Mouse (Mus musculus): Measurements from ENCODE around the gene Tipin. TPM values are rescaled to one million over a fixed set of nuclear protein-coding genes. Genes with fewer than 3 reads are reported as not detected.

The Tipin gene
- polyA plus RNA-seq, 1 experiment from 2014 or later = 142 TPM

- Histone ChIP-seq H3K27ac (ENCODE audit: low read length) (no peak overlapping the region), H3K9me3 (ENCODE audit: control insufficient read depth, low read length) (no peaks in the 10 kb centered on the region), H3K4me2 (ENCODE audit: low read depth, low read length) (no peak overlapping the region), H3K36me3 (ENCODE audit: control insufficient read depth, insufficient read depth, low read length) (no peaks in the 10 kb centered on the region), H3K9ac (ENCODE audit: low read depth, low read length) (no peak overlapping the region), H3K4me1 (ENCODE audit: control insufficient read depth, insufficient read depth, low read length) (no peaks in the 10 kb centered on the region), H3K27me3 (replicated peaks; ENCODE audit: control insufficient read depth, insufficient read depth, low read length) (no peaks in the 10 kb centered on the region), H3K4me3 (ENCODE audit: low read length) (no peak overlapping the region)
- WGBS = 41% methylated on average over 3 of the region's 3 CpGs
- ATAC-seq = no peak
Measured at GRCm38 (mm10) chr9:64351191-64351590, 69.8 kb downstream of the Tipin start.

Other genes with a start within 250 kb of the Tipin start
- 0.15 and 0.40 TPM in 2 replicates for gene Lctl, start 164.4 kb upstream of the Tipin start, polyA plus RNA-seq (2015; fragmentation: Nextera tagmentation; extraction: Ambion mirVana)
- gene Zwilch, start 108.5 kb upstream of the Tipin start, polyA plus RNA-seq (2015; fragmentation: Nextera tagmentation; extraction: Ambion mirVana) = 17.3 and 22.0 TPM in 2 replicates
- gene Rpl4, start 108.2 kb upstream of the Tipin start, polyA plus RNA-seq (2015; fragmentation: Nextera tagmentation; extraction: Ambion mirVana) = 1,062 and 1,181 TPM in 2 replicates
- 36.2 and 36.5 TPM in 2 replicates for gene Snapc5, start 102.3 kb upstream of the Tipin start, polyA plus RNA-seq (2015; fragmentation: Nextera tagmentation; extraction: Ambion mirVana)
- 1.8 and 2.4 TPM in 2 replicates for gene Uchl4, start 46.4 kb upstream of the Tipin start, polyA plus RNA-seq (2015; fragmentation: Nextera tagmentation; extraction: Ambion mirVana)
- gene Map2k1, start 27.9 kb upstream of the Tipin start, polyA plus RNA-seq (2015; fragmentation: Nextera tagmentation; extraction: Ambion mirVana) = 97.4 and 104 TPM in 2 replicates
- 20.3 and 21.4 TPM in 2 replicates for gene Dis3l, start 59.7 kb downstream of the Tipin start, polyA plus RNA-seq (2015; fragmentation: Nextera tagmentation; extraction: Ambion mirVana)
- 0.71 and 0.76 TPM in 2 replicates for gene Megf11, start 104.0 kb downstream of the Tipin start, polyA plus RNA-seq (2015; fragmentation: Nextera tagmentation; extraction: Ambion mirVana)